Mouse (Mus musculus): ENCODE data around the gene Aebp2. TPM values are rescaled to one million over a fixed set of nuclear protein-coding genes. Genes with fewer than 3 reads are reported as not detected.

The Aebp2 gene
- polyA plus RNA-seq, 1 experiment from 2014 or later = 15.6 TPM

DNA sequence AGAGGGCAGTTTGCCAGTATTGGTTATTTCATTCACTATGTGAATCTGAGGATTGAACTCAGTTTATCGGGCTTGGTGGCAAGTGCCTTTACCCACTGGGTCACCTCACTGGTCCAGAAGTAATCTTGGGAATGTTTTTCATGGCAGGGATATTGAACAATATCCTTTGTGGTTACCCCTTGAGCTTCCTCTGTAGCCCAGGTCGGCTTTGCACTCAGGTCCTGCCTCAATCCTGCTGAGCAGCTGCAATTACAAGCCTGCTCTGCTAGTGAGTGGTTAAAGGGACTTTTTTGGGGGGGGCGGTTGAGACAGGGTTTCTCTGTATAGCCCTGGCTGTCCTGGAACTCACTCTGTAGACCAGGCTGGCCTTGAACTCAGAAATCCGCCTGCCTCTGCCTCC is 13.8 kb downstream of the Aebp2 start:
- no peaks in the 10 kb centered on the region for H3K4me1 ChIP-seq
- H3K9me3 ChIP-seq = no peaks in the 10 kb centered on the region
- H3K27ac ChIP-seq = no peak overlapping the region
- no peak overlapping the region for H3K4me3 ChIP-seq (replicated peaks)
- 98% methylated on average over 4 of the region's 4 CpGs for WGBS
- no peaks in the 10 kb centered on the region for H3K27me3 ChIP-seq
- ATAC-seq (ENCODE audit: low FRiP score) = no peak
- no peak overlapping the region for H3K4me2 ChIP-seq
- H3K9ac ChIP-seq = no peak overlapping the region
- H3K36me3 ChIP-seq (replicated peaks) = peaks cover 58% of the 10 kb centered on the region

DNA sequence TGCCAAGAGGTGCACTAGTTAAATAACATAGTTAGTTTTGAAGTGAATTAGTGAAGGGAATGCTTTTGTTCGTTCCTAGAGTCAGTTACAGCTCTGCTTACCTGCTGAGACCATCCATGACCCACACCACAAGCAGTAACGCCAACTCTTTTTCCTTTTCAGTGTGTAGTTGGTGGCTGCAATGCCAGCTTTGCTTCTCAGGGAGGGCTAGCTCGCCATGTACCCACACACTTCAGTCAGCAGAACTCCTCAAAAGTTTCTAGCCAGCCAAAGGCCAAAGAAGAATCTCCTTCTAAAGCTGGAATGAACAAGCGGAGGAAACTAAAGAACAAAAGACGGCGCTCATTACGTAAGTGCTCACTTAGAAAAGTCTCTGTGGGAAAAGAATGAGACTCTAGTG is 19.5 kb downstream of the Aebp2 start:
- Histone ChIP-seq H3K4me3 (replicated peaks) (no peak overlapping the region), H3K27me3 (no peaks in the 10 kb centered on the region), H3K27ac (no peak overlapping the region), H3K4me2 (no peak overlapping the region), H3K4me1 (no peaks in the 10 kb centered on the region), H3K36me3 (replicated peaks) (peaks cover 75% of the 10 kb centered on the region), H3K9me3 (no peaks in the 10 kb centered on the region), H3K9ac (no peak overlapping the region)
- WGBS = 75% methylated on average over 7 of the region's 7 CpGs
- ATAC-seq (ENCODE audit: low FRiP score) = no peak

- H3K4me3 ChIP-seq (replicated peaks) = no peak overlapping the region
- ATAC-seq (ENCODE audit: low FRiP score) = no peak
- WGBS = 93% methylated on average over 12 of the region's 12 CpGs
- no peak overlapping the region for H3K9ac ChIP-seq
- H3K4me1 ChIP-seq = no peaks in the 10 kb centered on the region
- peaks cover 75% of the 10 kb centered on the region for H3K36me3 ChIP-seq (replicated peaks)
- no peaks in the 10 kb centered on the region for H3K27me3 ChIP-seq
- no peaks in the 10 kb centered on the region for H3K9me3 ChIP-seq
- no peak overlapping the region for H3K27ac ChIP-seq
- no peak overlapping the region for H3K4me2 ChIP-seq
These were observed 20.2 kb downstream of the Aebp2 start for GRCm38 (mm10) chr6:140642655-140643054.

DNA sequence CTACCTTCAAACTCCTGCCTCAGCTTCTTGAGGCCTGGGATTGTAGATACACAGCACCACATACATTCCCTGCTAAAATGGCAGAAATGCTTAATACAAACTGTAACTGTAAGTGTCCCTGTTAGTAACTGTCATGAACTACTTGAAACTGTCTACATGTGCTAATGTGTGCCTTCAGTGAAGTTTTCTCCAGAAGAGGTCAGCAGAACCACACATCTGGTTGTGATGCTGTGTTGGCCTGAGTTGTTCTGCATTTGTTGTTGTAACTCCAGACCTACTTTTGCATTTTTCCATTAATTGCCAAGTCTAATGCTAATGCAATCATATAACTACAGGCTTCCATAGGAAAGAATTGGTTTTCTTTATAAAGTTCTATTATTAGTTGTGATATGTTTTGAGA is 23.5 kb downstream of the Aebp2 start:
- Histone ChIP-seq H3K27me3 (no peaks in the 10 kb centered on the region), H3K9me3 (no peaks in the 10 kb centered on the region), H3K4me3 (replicated peaks) (no peak overlapping the region), H3K27ac (no peak overlapping the region), H3K36me3 (replicated peaks) (peaks cover 74% of the 10 kb centered on the region), H3K9ac (no peak overlapping the region), H3K4me1 (no peaks in the 10 kb centered on the region), H3K4me2 (no peak overlapping the region)
- no peak for ATAC-seq (ENCODE audit: low FRiP score)

DNA sequence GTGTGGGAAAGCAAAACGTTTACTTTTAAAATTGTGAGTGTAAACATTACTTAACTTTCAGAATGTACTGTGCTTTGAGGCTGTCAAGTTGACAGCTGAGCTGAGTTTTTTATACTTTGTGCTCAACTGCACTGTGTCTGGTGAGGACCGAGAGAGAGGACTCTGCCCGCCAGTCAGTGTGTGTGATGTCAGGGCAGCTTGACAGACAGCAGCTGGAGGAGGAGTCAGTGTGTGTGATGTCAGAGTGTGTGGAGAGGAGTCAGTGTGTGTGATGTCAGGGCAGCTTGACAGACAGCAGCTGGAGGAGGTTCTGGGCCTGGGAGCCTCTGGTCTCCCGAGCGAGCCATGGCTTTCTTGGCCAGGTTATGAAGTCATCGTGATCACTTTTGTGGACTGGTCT is 24.4 kb downstream of the Aebp2 start:
- Histone ChIP-seq H3K27me3 (no peaks in the 10 kb centered on the region), H3K27ac (no peak overlapping the region), H3K36me3 (replicated peaks) (peaks cover 70% of the 10 kb centered on the region), H3K4me3 (replicated peaks) (no peak overlapping the region), H3K9ac (no peak overlapping the region), H3K9me3 (no peaks in the 10 kb centered on the region), H3K4me2 (no peak overlapping the region), H3K4me1 (no peaks in the 10 kb centered on the region)
- no peak for ATAC-seq (ENCODE audit: low FRiP score)
- 93% methylated on average over 6 of the region's 6 CpGs for WGBS

DNA sequence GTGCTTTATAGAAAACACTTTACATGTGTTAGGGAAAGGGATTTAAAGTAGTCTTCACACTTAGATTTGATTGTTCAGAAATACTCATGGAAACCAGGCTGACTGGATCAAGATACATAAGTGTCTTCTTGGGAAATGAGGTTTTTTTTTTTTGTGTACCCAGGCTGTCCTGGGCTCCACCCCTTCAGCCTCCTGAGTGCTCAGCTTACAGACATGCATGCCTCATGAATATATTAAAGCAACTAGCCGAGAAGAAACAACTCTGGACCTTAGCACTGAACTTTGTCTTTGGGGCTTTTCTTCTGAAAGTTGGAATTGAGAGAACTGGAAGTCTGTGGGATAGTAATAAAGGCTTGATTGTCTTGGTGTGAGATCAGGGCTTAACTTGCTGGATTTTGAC is 27.3 kb downstream of the Aebp2 start:
- WGBS = 53% methylated on average over 1 of the region's 1 CpGs
- Histone ChIP-seq H3K27me3 (no peaks in the 10 kb centered on the region), H3K27ac (no peak overlapping the region), H3K4me2 (no peak overlapping the region), H3K9me3 (no peaks in the 10 kb centered on the region), H3K4me3 (replicated peaks) (no peak overlapping the region), H3K9ac (no peak overlapping the region), H3K36me3 (replicated peaks) (peaks cover 67% of the 10 kb centered on the region), H3K4me1 (no peaks in the 10 kb centered on the region)
- ATAC-seq (ENCODE audit: low FRiP score) = no peak

DNA sequence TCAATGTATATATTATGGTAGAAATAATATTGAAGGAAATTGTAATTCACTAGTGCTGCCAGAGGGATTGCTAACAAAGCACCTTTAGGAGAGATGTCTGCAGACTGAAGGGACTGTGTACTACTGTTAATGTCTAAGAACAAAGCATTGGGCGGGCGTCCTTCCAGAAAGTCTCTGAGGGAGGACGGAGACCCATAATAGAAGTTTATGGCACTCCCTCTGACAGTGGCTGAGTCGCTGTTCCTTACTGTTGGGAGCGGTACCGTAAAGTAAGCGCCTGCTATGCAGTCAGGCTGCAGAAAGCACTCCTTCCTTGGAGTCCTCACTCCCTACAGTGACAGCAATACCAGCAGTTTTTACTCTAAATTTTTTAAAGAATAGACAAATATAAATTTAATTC is 29.5 kb downstream of the Aebp2 start:
- no peaks in the 10 kb centered on the region for H3K4me1 ChIP-seq
- H3K4me3 ChIP-seq (replicated peaks) = no peak overlapping the region
- H3K9me3 ChIP-seq = no peaks in the 10 kb centered on the region
- 88% methylated on average over 7 of the region's 7 CpGs for WGBS
- H3K4me2 ChIP-seq = no peak overlapping the region
- no peak for ATAC-seq (ENCODE audit: low FRiP score)
- H3K9ac ChIP-seq = no peak overlapping the region
- peaks cover 61% of the 10 kb centered on the region for H3K36me3 ChIP-seq (replicated peaks)
- H3K27ac ChIP-seq = no peak overlapping the region
- no peaks in the 10 kb centered on the region for H3K27me3 ChIP-seq

DNA sequence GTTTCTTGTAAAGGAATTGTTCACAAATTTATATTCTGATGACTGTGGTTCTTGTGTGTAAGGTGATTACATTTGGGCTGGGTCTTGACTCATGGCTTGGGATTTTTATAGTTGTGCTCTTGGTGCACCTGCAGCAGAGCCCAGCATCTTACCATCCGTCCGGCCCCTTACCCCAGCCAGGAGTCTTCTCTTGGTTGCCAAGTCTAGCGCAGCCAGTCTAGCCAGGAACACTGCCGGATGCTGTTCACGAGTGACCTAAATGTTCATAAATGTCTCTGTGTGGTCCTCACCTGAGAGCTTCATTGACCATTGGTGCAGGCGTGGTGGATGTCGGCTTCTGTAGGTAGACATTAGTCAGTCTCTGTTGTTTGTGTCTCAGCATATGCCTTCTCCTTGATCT is 33.0 kb downstream of the Aebp2 start:
- Histone ChIP-seq H3K9ac (no peak overlapping the region), H3K4me2 (no peak overlapping the region), H3K4me1 (no peaks in the 10 kb centered on the region), H3K4me3 (replicated peaks) (no peak overlapping the region), H3K27me3 (no peaks in the 10 kb centered on the region), H3K36me3 (replicated peaks) (peaks cover 35% of the 10 kb centered on the region), H3K27ac (no peak overlapping the region), H3K9me3 (no peaks in the 10 kb centered on the region)
- WGBS = 95% methylated on average over 7 of the region's 7 CpGs
- no peak for ATAC-seq (ENCODE audit: low FRiP score)

GRCm38 (mm10) chr6:140656991-140657390 is 34.5 kb downstream of the Aebp2 start:
- Histone ChIP-seq H3K27ac (no peak overlapping the region), H3K36me3 (replicated peaks) (peaks cover 27% of the 10 kb centered on the region), H3K4me3 (replicated peaks) (no peak overlapping the region), H3K9me3 (no peaks in the 10 kb centered on the region), H3K27me3 (no peaks in the 10 kb centered on the region), H3K4me1 (no peaks in the 10 kb centered on the region), H3K4me2 (no peak overlapping the region), H3K9ac (no peak overlapping the region)
- 93% methylated on average over 3 of the region's 3 CpGs for WGBS
- no peak for ATAC-seq (ENCODE audit: low FRiP score)

- no peak overlapping the region for H3K27ac ChIP-seq
- ATAC-seq (ENCODE audit: low FRiP score) = no peak
- no peak overlapping the region for H3K4me3 ChIP-seq (replicated peaks)
- no peak overlapping the region for H3K9ac ChIP-seq
- no peaks in the 10 kb centered on the region for H3K9me3 ChIP-seq
- H3K4me1 ChIP-seq = no peaks in the 10 kb centered on the region
- H3K4me2 ChIP-seq = no peak overlapping the region
- WGBS = 85% methylated on average over 3 of the region's 3 CpGs
- H3K36me3 ChIP-seq (replicated peaks) = peaks cover 20% of the 10 kb centered on the region
- H3K27me3 ChIP-seq = no peaks in the 10 kb centered on the region
These were observed 35.6 kb downstream of the Aebp2 start for GRCm38 (mm10) chr6:140657920-140658522.

DNA sequence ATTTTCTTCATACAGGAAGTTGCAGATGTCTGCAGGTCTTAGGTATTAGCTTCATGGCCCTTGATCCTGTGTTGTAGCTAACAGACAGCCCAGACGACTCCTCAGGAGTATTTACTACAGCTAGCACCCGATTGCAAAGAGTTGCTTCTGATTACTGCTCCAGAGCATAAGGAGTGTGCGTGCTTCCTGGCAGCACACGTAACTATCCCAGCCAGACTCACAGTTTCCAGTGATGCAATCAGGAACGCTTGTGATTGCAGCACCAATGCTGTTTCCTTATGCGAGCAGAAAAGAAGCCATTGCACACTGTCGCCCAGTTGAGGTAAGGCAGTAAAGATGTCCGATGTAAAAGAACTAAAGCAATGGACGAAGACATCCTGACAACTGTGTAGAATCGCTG is 38.6 kb downstream of the Aebp2 start:
- WGBS = 94% methylated on average over 10 of the region's 10 CpGs
- Histone ChIP-seq H3K27ac (no peak overlapping the region), H3K9me3 (no peaks in the 10 kb centered on the region), H3K4me1 (no peaks in the 10 kb centered on the region), H3K9ac (no peak overlapping the region), H3K36me3 (replicated peaks) (no peaks in the 10 kb centered on the region), H3K4me3 (replicated peaks) (no peak overlapping the region), H3K27me3 (no peaks in the 10 kb centered on the region), H3K4me2 (no peak overlapping the region)
- no peak for ATAC-seq (ENCODE audit: low FRiP score)

DNA sequence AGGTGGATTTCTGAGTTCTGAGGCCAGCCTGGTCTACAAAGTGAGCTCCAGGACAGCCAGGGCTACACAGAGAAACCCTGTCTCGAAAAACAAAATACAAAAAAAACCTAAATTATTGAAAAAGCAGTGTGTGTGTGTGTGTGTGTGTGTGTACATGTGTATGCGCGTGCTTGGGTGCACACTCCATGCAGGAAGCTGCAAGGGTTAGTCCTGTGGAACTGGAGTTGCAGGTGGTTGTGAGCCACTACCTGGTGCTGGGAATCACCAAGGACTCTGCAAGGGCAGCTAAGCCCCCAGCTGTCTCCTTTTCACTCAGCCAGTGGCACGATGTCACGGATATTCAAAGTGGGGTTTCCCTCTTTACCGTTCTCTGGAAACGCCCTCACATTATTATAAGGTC is 39.3 kb downstream of the Aebp2 start:
- Histone ChIP-seq H3K27ac (no peak overlapping the region), H3K9ac (no peak overlapping the region), H3K4me2 (no peak overlapping the region), H3K36me3 (replicated peaks) (no peaks in the 10 kb centered on the region), H3K4me3 (replicated peaks) (no peak overlapping the region), H3K9me3 (no peaks in the 10 kb centered on the region), H3K27me3 (no peaks in the 10 kb centered on the region), H3K4me1 (0 out of 2 replicates have a peak, but pooled peaks cover 6% of the 10 kb centered on the region)
- 84% methylated on average over 7 of the region's 7 CpGs for WGBS
- ATAC-seq (ENCODE audit: low FRiP score) = no peak

DNA sequence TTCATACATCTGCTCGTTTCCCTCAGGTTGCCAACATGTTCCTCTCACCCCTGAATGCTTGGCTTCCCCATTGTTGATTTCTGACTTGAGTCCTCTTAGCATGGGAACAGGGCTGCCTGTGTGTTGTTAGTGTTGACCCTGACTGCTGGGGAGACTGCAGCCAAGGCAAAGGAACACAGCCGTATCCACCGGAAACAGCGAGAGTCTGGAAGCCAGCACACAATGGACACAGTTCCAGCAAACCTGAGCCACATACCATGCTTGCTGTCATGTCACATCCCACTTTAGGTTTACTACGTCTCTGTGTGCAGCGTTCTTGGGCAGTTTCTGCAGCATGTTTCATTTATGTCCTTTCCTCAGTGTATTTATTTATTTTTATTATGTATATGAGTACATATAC is 39.8 kb downstream of the Aebp2 start:
- Histone ChIP-seq H3K9me3 (no peaks in the 10 kb centered on the region), H3K4me1 (peaks cover 9% of the 10 kb centered on the region; the same call in 1 of the 2 replicates), H3K9ac (no peak overlapping the region), H3K4me3 (replicated peaks) (no peak overlapping the region), H3K27ac (no peak overlapping the region), H3K27me3 (no peaks in the 10 kb centered on the region), H3K36me3 (replicated peaks) (no peaks in the 10 kb centered on the region), H3K4me2 (no peak overlapping the region)
- ATAC-seq (ENCODE audit: low FRiP score) = no peak
- 82% methylated on average over 6 of the region's 6 CpGs for WGBS

Data from forebrain, embryonic 12.5 days (tissue).